Mouse (Mus musculus) lung, embryonic 15.5 days (tissue): ENCODE measurements at regions not wholly inside any gene's neighbourhood (a gene's known extent, or its start where the extent isn't known, plus 50 kb on each side); places are given as distances from the start of the nearest gene placed in this dataset.

Experiments
- ATAC-seq: fragments of 200-750 bp; cut with Nextera tagmentation; 2 replicates; pipeline ENCODE4 v1.8.0; 2017; ENCODE audit warnings: moderate number of reproducible peaks, borderline replicate concordance; ENCODE audit not compliant: low FRiP score, low TSS enrichment; ENCODE audit errors: extremely low read depth
- H3K27ac ChIP-seq: fragments of 300-500 bp; sonication (generic); 2 replicates; pipeline ENCODE4 v1.5.1; 2015; ENCODE audit warnings: moderate library complexity, mild to moderate bottlenecking, inconsistent platforms
- H3K27me3 ChIP-seq: fragments of 300-500 bp; sonication (generic); 2 replicates; pipeline ENCODE4 v1.6.1; 2015; ENCODE audit warnings: inconsistent platforms
- H3K36me3 ChIP-seq: fragments of 300-500 bp; sonication (generic); 2 replicates; pipeline ENCODE4 v1.6.1; 2015; ENCODE audit warnings: inconsistent platforms
- H3K4me1 ChIP-seq: fragments of 300-500 bp; sonication (generic); 2 replicates; pipeline ENCODE4 v1.6.1; 2015; ENCODE audit warnings: inconsistent platforms
- H3K4me2 ChIP-seq: fragments of 300-500 bp; sonication (generic); 2 replicates; pipeline ENCODE4 v1.6.1; 2015; ENCODE audit warnings: inconsistent platforms, mild to moderate bottlenecking, moderate library complexity
- H3K4me3 ChIP-seq: fragments of 300-500 bp; sonication (generic); 2 replicates; pipeline ENCODE4 v1.5.1; 2015; ENCODE audit warnings: mild to moderate bottlenecking, inconsistent platforms
- H3K9ac ChIP-seq: fragments of 300-500 bp; sonication (generic); 2 replicates; pipeline ENCODE4 v1.6.1; 2015; ENCODE audit warnings: inconsistent platforms
- H3K9me3 ChIP-seq: fragments of 300-500 bp; sonication (generic); 2 replicates; pipeline ENCODE4 v1.6.1; 2016; ENCODE audit warnings: inconsistent platforms
- WGBS: fragments of 180-500 bp; shearing (Covaris S2); methylation state at CpG from one replicate; pipeline ENCODE4 v1.1.7; 2015; 5-methylcytosine and 5-hydroxymethylcytosine counted together

DNA sequence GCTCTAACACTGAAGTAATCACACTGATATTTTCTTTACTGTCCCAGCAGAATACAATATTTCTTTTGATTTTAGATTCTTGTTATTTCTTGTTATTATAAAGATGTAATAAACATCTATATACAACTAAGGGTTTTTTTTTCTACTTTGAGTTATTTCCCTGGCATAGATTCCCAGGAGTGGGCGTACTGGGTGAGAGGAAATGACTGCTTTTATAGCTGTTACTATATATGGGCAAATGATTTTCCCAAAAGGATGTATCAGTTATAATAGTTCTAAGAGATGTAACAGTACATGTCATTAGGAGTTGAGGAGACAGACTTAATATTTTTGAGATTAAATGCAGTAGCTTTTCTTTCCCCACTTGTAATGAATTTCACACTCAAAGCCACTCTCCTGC lies 109.6 kb downstream of the E030025P04Rik start:
- Histone ChIP-seq H3K9ac (no peak overlapping the region), H3K27ac (peak overlapping the region; percentile 53; the same call in 1 of the 2 replicates), H3K36me3 (no peaks in the 10 kb centered on the region), H3K27me3 (no peaks in the 10 kb centered on the region), H3K4me2 (no peak overlapping the region), H3K4me3 (no peak overlapping the region), H3K9me3 (no peaks in the 10 kb centered on the region), H3K4me1 (peaks cover 19% of the 10 kb centered on the region)
- WGBS: 40% methylated on average over 1 of the region's 1 CpGs
- no peak for ATAC-seq

- ATAC-seq: no peak
- Histone ChIP-seq H3K4me1 (peaks cover 14% of the 10 kb centered on the region; the same call in 1 of the 2 replicates), H3K27ac (peak overlapping the region; percentile 53; the same call in 1 of the 2 replicates), H3K36me3 (no peaks in the 10 kb centered on the region), H3K9me3 (no peaks in the 10 kb centered on the region), H3K9ac (no peak overlapping the region), H3K27me3 (no peaks in the 10 kb centered on the region), H3K4me2 (no peak overlapping the region), H3K4me3 (no peak overlapping the region)
- WGBS: 41% methylated on average over 4 of the region's 4 CpGs
Measured at GRCm38 (mm10) chr11:109034072-109034471, 110.1 kb downstream of the E030025P04Rik start.

DNA sequence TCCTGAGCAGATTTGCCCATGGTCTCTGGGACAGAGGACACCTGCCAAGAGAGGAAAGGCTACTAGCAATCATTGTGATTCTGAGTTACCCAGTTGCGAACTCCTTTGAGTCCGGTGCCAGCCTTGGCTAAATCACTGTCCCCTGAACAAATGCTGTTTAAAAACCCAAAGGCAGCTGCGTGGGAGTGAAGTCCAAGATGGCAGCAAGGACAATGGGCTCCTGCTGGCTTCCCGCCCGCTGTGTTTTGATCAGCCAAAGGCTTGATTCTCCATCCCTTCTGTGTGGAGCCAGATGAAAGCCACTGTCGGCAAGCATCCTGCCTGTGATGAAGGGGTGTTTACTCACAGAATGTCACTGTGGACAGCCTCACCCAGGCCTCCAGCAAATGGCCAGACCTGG lies 111.4 kb downstream of the E030025P04Rik start:
- H3K4me3 ChIP-seq: no peak overlapping the region
- H3K9ac ChIP-seq: no peak overlapping the region
- H3K27me3 ChIP-seq: no peaks in the 10 kb centered on the region
- ATAC-seq: 0 out of 2 replicates have a peak, but pooled peaks have one; percentile 48
- H3K36me3 ChIP-seq: no peaks in the 10 kb centered on the region
- peaks cover 14% of the 10 kb centered on the region; the same call in 1 of the 2 replicates for H3K4me1 ChIP-seq
- 56% methylated on average over 6 of the region's 6 CpGs for WGBS
- H3K9me3 ChIP-seq: no peaks in the 10 kb centered on the region
- H3K4me2 ChIP-seq: no peak overlapping the region
- H3K27ac ChIP-seq: peak overlapping the region; percentile 51; the same call in 1 of the 2 replicates

GRCm38 (mm10) chr11:109030486-109030885 lies 110.3 kb downstream of the Axin2 start:
- Histone ChIP-seq H3K4me1 (peaks cover 14% of the 10 kb centered on the region; the same call in 1 of the 2 replicates), H3K27ac (no peak overlapping the region), H3K4me3 (no peak overlapping the region), H3K9ac (no peak overlapping the region), H3K27me3 (no peaks in the 10 kb centered on the region), H3K36me3 (no peaks in the 10 kb centered on the region), H3K9me3 (no peaks in the 10 kb centered on the region), H3K4me2 (no peak overlapping the region)
- 11% methylated on average over 3 of the region's 3 CpGs for WGBS
- no peak for ATAC-seq

DNA sequence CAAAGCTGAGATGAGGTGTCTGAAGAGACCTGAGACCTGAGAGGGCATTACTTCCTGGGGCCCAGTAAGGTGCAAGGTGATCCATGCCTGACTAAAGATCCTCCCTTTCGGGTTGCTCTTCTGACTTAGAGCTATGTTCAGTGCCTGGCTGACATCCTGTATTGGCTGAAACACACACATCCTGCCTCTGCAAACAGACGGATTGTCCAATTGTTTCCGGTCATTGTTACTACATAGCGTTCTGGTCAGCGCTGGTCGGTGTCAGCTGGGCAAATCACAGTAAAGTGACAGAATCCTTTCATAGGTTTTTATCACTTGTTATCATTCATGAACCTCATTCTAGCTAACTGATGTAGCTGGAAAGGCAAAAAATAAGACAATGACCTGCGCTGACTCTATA lies 109.7 kb downstream of the Axin2 start:
- H3K9me3 ChIP-seq: no peaks in the 10 kb centered on the region

GRCm38 (mm10) chr11:109014806-109015205 lies 94.7 kb downstream of the Axin2 start:
- Histone ChIP-seq H3K36me3 (no peaks in the 10 kb centered on the region), H3K27me3 (no peaks in the 10 kb centered on the region), H3K27ac (no peak overlapping the region), H3K4me2 (no peak overlapping the region), H3K9me3 (no peaks in the 10 kb centered on the region), H3K4me3 (no peak overlapping the region), H3K9ac (no peak overlapping the region), H3K4me1 (no peaks in the 10 kb centered on the region)
- ATAC-seq: no peak
- 33% methylated on average over 7 of the region's 7 CpGs for WGBS

More for the DNA sequence above, 109.7 kb downstream of the Axin2 start:
- no peaks in the 10 kb centered on the region for H3K27me3 ChIP-seq
- no peak overlapping the region for H3K4me3 ChIP-seq
- WGBS: 43% methylated on average over 7 of the region's 7 CpGs
- H3K36me3 ChIP-seq: no peaks in the 10 kb centered on the region
- H3K4me1 ChIP-seq: peaks cover 13% of the 10 kb centered on the region; the same call in 1 of the 2 replicates
- peak; percentile 50; the same call in 1 of the 2 replicates for ATAC-seq
- no peak overlapping the region for H3K4me2 ChIP-seq
- no peak overlapping the region for H3K27ac ChIP-seq
- H3K9ac ChIP-seq: no peak overlapping the region

DNA sequence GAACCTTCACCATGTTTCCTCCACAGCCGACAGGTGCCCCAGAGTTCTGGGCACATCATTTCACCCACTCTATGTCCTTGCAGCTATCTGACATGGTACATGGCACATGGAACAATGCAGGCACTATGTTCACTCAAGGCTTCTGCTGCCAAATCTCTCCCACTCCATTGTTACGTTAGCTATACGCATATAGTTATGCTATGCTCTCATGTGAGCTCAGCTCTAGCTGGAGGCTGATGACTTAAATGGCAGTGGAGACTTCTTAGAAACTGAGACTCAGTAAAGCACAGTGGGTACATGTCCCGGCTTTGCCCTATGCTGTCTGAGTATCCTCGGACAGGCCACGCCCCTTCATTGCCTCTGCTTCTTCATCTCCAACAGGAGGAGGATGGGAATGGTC lies 91.0 kb downstream of the Axin2 start:
- Histone ChIP-seq H3K4me1 (no peaks in the 10 kb centered on the region), H3K4me2 (no peak overlapping the region), H3K27ac (no peak overlapping the region), H3K36me3 (no peaks in the 10 kb centered on the region), H3K9me3 (no peaks in the 10 kb centered on the region), H3K4me3 (no peak overlapping the region), H3K9ac (no peak overlapping the region), H3K27me3 (no peaks in the 10 kb centered on the region)
- no peak for ATAC-seq
- 93% methylated on average over 6 of the region's 6 CpGs for WGBS

GRCm38 (mm10) chr11:109008872-109009271 lies 88.7 kb downstream of the Axin2 start:
- no peaks in the 10 kb centered on the region for H3K9me3 ChIP-seq
- H3K27me3 ChIP-seq: no peaks in the 10 kb centered on the region
- no peak overlapping the region for H3K4me3 ChIP-seq
- 41% methylated on average over 2 of the region's 2 CpGs for WGBS
- no peak overlapping the region for H3K9ac ChIP-seq
- H3K27ac ChIP-seq: no peak overlapping the region
- H3K4me2 ChIP-seq: no peak overlapping the region
- no peak for ATAC-seq
- H3K4me1 ChIP-seq: no peaks in the 10 kb centered on the region
- H3K36me3 ChIP-seq: no peaks in the 10 kb centered on the region

GRCm38 (mm10) chr11:109005681-109006080 lies 85.5 kb downstream of the Axin2 start:
- H3K27ac ChIP-seq: no peak overlapping the region
- no peak overlapping the region for H3K4me3 ChIP-seq
- WGBS: 93% methylated on average over 11 of the region's 11 CpGs
- H3K9ac ChIP-seq: no peak overlapping the region
- H3K4me2 ChIP-seq: no peak overlapping the region
- no peaks in the 10 kb centered on the region for H3K4me1 ChIP-seq
- H3K9me3 ChIP-seq: no peaks in the 10 kb centered on the region
- H3K36me3 ChIP-seq: no peaks in the 10 kb centered on the region
- H3K27me3 ChIP-seq: no peaks in the 10 kb centered on the region
- ATAC-seq: no peak
